Mouse (Mus musculus) embryonic fibroblast, embryonic 13.5 days (primary cell): ENCODE measurements around the gene Abca3.

Experiments
- CTCF ChIP-seq: IDR thresholded peaks from 2 replicates; pipeline ENCODE4 v1.5.1; 2011; ENCODE audit warnings: mild to moderate bottlenecking, control low read depth, low read length, moderate library complexity, borderline replicate concordance; ENCODE audit not compliant: insufficient read depth
- POLR2A ChIP-seq: IDR thresholded peaks from 2 replicates; pipeline ENCODE4 v1.6.1; 2011; ENCODE audit warnings: low read depth, mild to moderate bottlenecking, control low read depth, low read length, moderate library complexity

DNA sequence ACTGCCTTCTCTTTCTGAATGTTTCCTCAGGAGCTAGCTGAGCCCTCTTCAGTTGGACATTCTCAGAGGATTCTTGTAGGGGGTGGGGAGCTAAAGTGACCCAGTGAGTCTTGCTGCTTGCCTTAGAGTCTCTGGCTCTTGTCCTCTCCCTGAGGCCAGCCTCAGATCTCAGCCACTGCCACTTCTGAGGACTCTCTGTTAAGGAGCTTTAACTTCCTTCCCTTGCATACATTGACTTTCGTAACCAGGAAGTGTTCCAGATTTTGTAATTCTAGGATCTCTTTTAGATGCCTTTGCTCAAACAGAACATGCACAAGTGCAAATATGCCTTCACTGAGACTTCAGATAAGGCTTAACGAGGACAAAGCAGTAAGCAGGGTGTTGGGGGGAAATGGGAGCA, 8.2 kb downstream of the Abca3 start:
- TF ChIP-seq CTCF, result no peak
- no peak for TF ChIP-seq POLR2A
